Mouse (Mus musculus) T-cell, adult 2 months (primary cell): ENCODE results near the gene Usp38.
A peak's percentile ranks its signal among the peaks of the same experiment; 100 is the strongest.

Source experiments
- DNase-seq: peaks from one replicate; pipeline ENCODE4 v3.0.0; 2022; ENCODE audit warnings: low spot score

Gene Usp38

GRCm38 (mm10) chr8:80961937-80962591, 52.7 kb downstream of the Usp38 start:
- DNase-seq, result no peak

- DNase-seq, result no peak
Measured at GRCm38 (mm10) chr8:80961070-80961609, 53.6 kb downstream of the Usp38 start.

GRCm38 (mm10) chr8:80959588-80960268, 55.0 kb downstream of the Usp38 start:
- DNase-seq, result no peak

- no peak for DNase-seq
Measured at GRCm38 (mm10) chr8:80957776-80958175, 57.0 kb downstream of the Usp38 start.

GRCm38 (mm10) chr8:80952973-80953372, 61.8 kb downstream of the Usp38 start:
- DNase-seq, result no peak

GRCm38 (mm10) chr8:80952235-80952915, 62.4 kb downstream of the Usp38 start:
- no peak for DNase-seq

GRCm38 (mm10) chr8:80948405-80949183, 66.1 kb downstream of the Usp38 start:
- peak; percentile 73 for DNase-seq

GRCm38 (mm10) chr8:80943742-80944141, 71.0 kb downstream of the Usp38 start:
- DNase-seq, result no peak

GRCm38 (mm10) chr8:80941621-80942020, 73.1 kb downstream of the Usp38 start:
- DNase-seq, result no peak

- no peak for DNase-seq
Measured at GRCm38 (mm10) chr8:80937814-80938650, 76.7 kb downstream of the Usp38 start.
